Comparison of ENCODE assay signal across 8 mouse cellular contexts in the genomic region with DNA sequence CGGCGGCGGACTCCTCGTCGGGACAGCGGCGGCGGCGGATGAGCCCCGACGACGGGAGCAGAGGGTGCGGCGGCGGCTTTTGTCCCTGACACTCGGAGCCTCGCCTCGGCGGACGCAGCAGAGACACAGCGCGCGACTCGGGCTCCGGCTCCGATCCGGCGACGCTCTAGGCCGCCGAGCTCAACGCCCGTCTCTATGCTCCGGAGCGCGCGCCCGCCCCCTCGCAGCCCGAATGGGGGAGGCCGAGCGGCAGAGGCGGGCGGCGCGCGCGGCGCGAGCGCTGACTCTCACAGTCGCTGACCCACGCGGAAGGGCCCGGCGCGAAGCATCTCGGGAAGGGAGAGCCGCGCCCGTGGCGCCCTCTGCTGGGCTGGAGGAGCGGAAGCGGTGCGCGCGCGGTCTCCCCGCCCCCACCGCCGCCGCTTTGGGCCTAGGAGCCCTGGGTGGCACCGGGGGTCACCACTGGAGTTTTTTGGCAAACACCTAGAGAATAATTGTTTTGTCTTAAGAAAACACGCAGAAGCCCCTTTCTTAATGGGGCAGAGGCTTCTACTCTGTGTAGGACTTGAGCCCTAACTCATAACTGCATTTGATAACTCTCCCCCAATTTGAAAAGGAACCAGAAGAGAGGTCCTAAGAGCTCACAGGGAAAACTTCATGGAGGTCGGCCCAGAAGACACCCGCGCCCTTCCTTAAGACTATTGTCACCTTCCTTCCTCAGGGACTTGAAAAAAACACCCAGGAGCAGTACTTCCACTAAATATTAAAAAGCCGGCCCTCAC. TPM values are rescaled to one million over a fixed set of nuclear protein-coding genes. Genes with fewer than 3 reads are reported as not detected.
DNase-seq lines count a peak whose midpoint lies in the region; ATAC-seq and TF ChIP-seq lines count a peak whose summit lies in the region.

A gene (minus strand): TSS at position 351 of the 782 bp plus-strand sequence.

- H3K27ac ChIP-seq in forebrain, embryonic 10.5 days: peak within 1 kb of the TSS; percentile 100
- H3K27ac ChIP-seq in heart, embryonic 15.5 days: peak within 1 kb of the TSS; percentile 90
- H3K27ac ChIP-seq in liver, embryonic 14.5 days: peak within 1 kb of the TSS; percentile 82
- H3K27ac ChIP-seq in neural tube, embryonic 11.5 days (ENCODE audit: low read depth, low read length): peak within 1 kb of the TSS; percentile 96
- H3K27ac ChIP-seq in stomach, postnatal 0 days (replicated peaks): peak within 1 kb of the TSS; percentile 97

- peaks cover 32% of the 10 kb centered on the region for H3K4me1 ChIP-seq in forebrain, embryonic 10.5 days
- peaks cover 22% of the 10 kb centered on the region for H3K4me1 ChIP-seq in heart, embryonic 15.5 days (replicated peaks)
- H3K4me1 ChIP-seq in liver, embryonic 14.5 days (replicated peaks; ENCODE audit: control insufficient read depth in 2 of 2, insufficient read depth in 2 of 2, low read length in 1 of 2): peaks cover 13 to 21% of the 10 kb centered on the region in 2 experiments
- H3K4me1 ChIP-seq in neural tube, embryonic 11.5 days (ENCODE audit: control insufficient read depth, insufficient read depth, low read length): peaks cover 8% of the 10 kb centered on the region
- peaks cover 4% of the 10 kb centered on the region; the same call in 1 of the 2 replicates for H3K4me1 ChIP-seq in stomach, postnatal 0 days (replicated peaks; ENCODE audit: control insufficient read depth, insufficient read depth)

- no peaks in the 10 kb centered on the region for H3K9me3 ChIP-seq in forebrain, embryonic 10.5 days
- no peaks in the 10 kb centered on the region for H3K9me3 ChIP-seq in heart, embryonic 15.5 days (replicated peaks)
- no peaks in the 10 kb centered on the region for H3K9me3 ChIP-seq in liver, embryonic 14.5 days (ENCODE audit: control insufficient read depth, low read length)
- no peaks in the 10 kb centered on the region for H3K9me3 ChIP-seq in neural tube, embryonic 11.5 days (ENCODE audit: control insufficient read depth, low read length)
- H3K9me3 ChIP-seq in stomach, postnatal 0 days (ENCODE audit: control insufficient read depth, low read length): no peaks in the 10 kb centered on the region

- TF ChIP-seq EP300 in liver, embryonic 14.5 days (IDR thresholded peaks at IDR 0.05; ENCODE audit: low read depth): no peak
- TF ChIP-seq EP300 in stomach, postnatal 0 days (optimal IDR thresholded peaks at IDR 0.05): peak; percentile 69

- peak within 1 kb of the TSS; percentile 81 for H3K4me2 ChIP-seq in heart, embryonic 15.5 days
- peak within 1 kb of the TSS; percentile 94 for H3K4me2 ChIP-seq in liver, embryonic 14.5 days (ENCODE audit: low read depth)
- peak within 1 kb of the TSS; percentile 86 for H3K4me2 ChIP-seq in neural tube, embryonic 11.5 days (ENCODE audit: low read depth)
- H3K4me2 ChIP-seq in stomach, postnatal 0 days (replicated peaks; ENCODE audit: low read depth): peak within 1 kb of the TSS; percentile 94

- DNase-seq in c-Kit-negative CD71-positive TER-119-positive erythroid progenitor cells, embryonic 14.5 days (ENCODE audit: low read depth, low spot score): peak; percentile 94
- peak; percentile 95 for DNase-seq in forebrain, embryonic 10.5 days (ENCODE audit: extremely low spot score, low spot score)
- peak; percentile 97 to 99 for DNase-seq in kidney, postnatal 25 days
- DNase-seq in liver, embryonic 14.5 days (ENCODE audit: low read depth in 3 of 3, low spot score in 3 of 3): peak; percentile 92 to 93 (median 93)
- DNase-seq in neural tube, embryonic 11.5 days (ENCODE audit: low spot score): peak; percentile 99
- DNase-seq in stomach, postnatal 0 days (ENCODE audit: low spot score): peak; percentile 98

- TF ChIP-seq CTCF in liver, embryonic 14.5 days (IDR thresholded peaks at IDR 0.05; ENCODE audit: low read depth): peak; percentile 80
- TF ChIP-seq CTCF in stomach, postnatal 0 days (IDR thresholded peaks at IDR 0.05; ENCODE audit: low read depth): peak; percentile 86

- no peaks in the 10 kb centered on the region for H3K27me3 ChIP-seq in forebrain, embryonic 10.5 days (ENCODE audit: poor library complexity, severe bottlenecking)
- no peaks in the 10 kb centered on the region for H3K27me3 ChIP-seq in heart, embryonic 15.5 days
- no peaks in the 10 kb centered on the region for H3K27me3 ChIP-seq in liver, embryonic 14.5 days (ENCODE audit: control insufficient read depth, insufficient read depth, low read length)
- H3K27me3 ChIP-seq in neural tube, embryonic 11.5 days (ENCODE audit: control insufficient read depth, insufficient read depth, low read length): no peaks in the 10 kb centered on the region
- H3K27me3 ChIP-seq in stomach, postnatal 0 days (ENCODE audit: control insufficient read depth, insufficient read depth, low read length): no peaks in the 10 kb centered on the region

- peak within 1 kb of the TSS; percentile 94 for H3K9ac ChIP-seq in heart, embryonic 15.5 days
- peak within 1 kb of the TSS; percentile 95 for H3K9ac ChIP-seq in liver, embryonic 14.5 days (replicated peaks)
- peak within 1 kb of the TSS; percentile 100 for H3K9ac ChIP-seq in neural tube, embryonic 11.5 days (ENCODE audit: low read length)
- peak within 1 kb of the TSS; percentile 98 for H3K9ac ChIP-seq in stomach, postnatal 0 days (ENCODE audit: low read length)

- H3K4me3 ChIP-seq in forebrain, embryonic 10.5 days: peak within 1 kb of the TSS; percentile 100
- H3K4me3 ChIP-seq in heart, embryonic 15.5 days: peak within 1 kb of the TSS; percentile 77
- peak within 1 kb of the TSS; percentile 81 to 88 for H3K4me3 ChIP-seq in liver, embryonic 14.5 days (ENCODE audit: insufficient read depth in 1 of 2, low read depth in 2 of 2, low read length in 2 of 2)
- peak within 1 kb of the TSS; percentile 100 for H3K4me3 ChIP-seq in neural tube, embryonic 11.5 days (ENCODE audit: low read depth, low read length)
- H3K4me3 ChIP-seq in stomach, postnatal 0 days (ENCODE audit: low read depth, low read length): peak within 1 kb of the TSS; percentile 95

- peak; percentile 97 for ATAC-seq in CD4-positive, CD25-positive, alpha-beta regulatory T cell, adult 4 months
- ATAC-seq in heart, embryonic 15.5 days (replicated peaks; ENCODE audit: insufficient number of reproducible peaks, insufficient read depth, low FRiP score, low read depth): peak; percentile 96
- peak; percentile 98 for ATAC-seq in liver, embryonic 14.5 days (ENCODE audit: insufficient read depth)
- peak; percentile 92 for ATAC-seq in neural tube, embryonic 11.5 days (ENCODE audit: insufficient read depth, low FRiP score, low TSS enrichment)
- ATAC-seq in stomach, postnatal 0 days (ENCODE audit: low FRiP score, low TSS enrichment): peak; percentile 96

- under 1% methylated on average over 78 of the region's 78 CpGs for whole genome bisulfite sequencing in forebrain, embryonic 10.5 days
- 1% methylated on average over 75 of the region's 78 CpGs for WGBS in heart, embryonic 15.5 days
- 1% methylated on average over 78 of the region's 78 CpGs for WGBS in liver, embryonic 14.5 days (ENCODE audit: insufficient replicate concordance)
- 1% methylated on average over 63 of the region's 78 CpGs for WGBS in neural tube, embryonic 11.5 days
- 2% methylated on average over 66 of the region's 78 CpGs for WGBS in stomach, postnatal 0 days

- peaks cover 38% of the 10 kb centered on the region for H3K36me3 ChIP-seq in forebrain, embryonic 10.5 days (replicated peaks)
- peaks cover 17% of the 10 kb centered on the region for H3K36me3 ChIP-seq in heart, embryonic 15.5 days
- peaks cover 23% of the 10 kb centered on the region for H3K36me3 ChIP-seq in liver, embryonic 14.5 days (replicated peaks; ENCODE audit: control insufficient read depth, insufficient read depth, low read depth)
- H3K36me3 ChIP-seq in neural tube, embryonic 11.5 days (ENCODE audit: control insufficient read depth, insufficient read depth, low read length): peaks cover 8% of the 10 kb centered on the region
- H3K36me3 ChIP-seq in stomach, postnatal 0 days (ENCODE audit: control insufficient read depth, insufficient read depth, low read length): no peaks in the 10 kb centered on the region

RNA-seq across cellular contexts. Expression of the gene that starts here (rescaled TPM):
- 100 to 1,000 TPM in 1 of 2 experiments, 10 to 100 TPM in 1; 70.7 to 118 TPM for polyA plus RNA-seq in CD4-positive, CD25-positive, alpha-beta regulatory T cell, adult 4 months (2017; shearing (Covaris generic))
- 142 and 151 TPM in 2 replicates for polyA plus RNA-seq in forebrain, embryonic 10.5 days (2016; fragmentation: Nextera tagmentation; extraction: Ambion mirVana)
- 57.8 and 61.7 TPM in 2 replicates for polyA plus RNA-seq in heart, embryonic 15.5 days (2015; fragmentation: Nextera tagmentation; extraction: Ambion mirVana)
- 5.5 and 8.5 TPM in 2 replicates for polyA plus RNA-seq in liver, embryonic 14.5 days (2012; rRNA removed)
- polyA plus RNA-seq in liver, embryonic 14.5 days (2014; fragmentation: Nextera tagmentation; extraction: Ambion mirVana): 29.3 and 31.7 TPM in 2 replicates
- 159 and 169 TPM in 2 replicates for polyA plus RNA-seq in neural tube, embryonic 11.5 days (2014; fragmentation: Nextera tagmentation; extraction: Ambion mirVana)
- 52.6 and 53.8 TPM in 2 replicates for polyA plus RNA-seq in stomach, postnatal 0 days (2015; fragmentation: Nextera tagmentation; extraction: Ambion mirVana)

Comparison
In these comparisons a context has a peak if more than half of its experiments do, and no peak if none do; other contexts are left out.
1. Peak in every context shown above with its lines: DNase-seq, ATAC-seq, H3K4me3 ChIP-seq and H3K27ac ChIP-seq.